Mouse (Mus musculus) T-helper 17 cell (primary cell): ENCODE measurements around the gene Grtp1.

Source experiments
- in situ Hi-C, 2 experiments: fragments of 300-600 bp; cut with MboI, MseI; formaldehyde crosslinking; loops; 1 replicate in 1 of 2; 2 replicates in 1 of 2; pipeline ENCODE4 v1.15.1; 2025; ENCODE audit warnings: high pct_unique_total_duplicates in 2 of 2

Grtp1 gene

DNA sequence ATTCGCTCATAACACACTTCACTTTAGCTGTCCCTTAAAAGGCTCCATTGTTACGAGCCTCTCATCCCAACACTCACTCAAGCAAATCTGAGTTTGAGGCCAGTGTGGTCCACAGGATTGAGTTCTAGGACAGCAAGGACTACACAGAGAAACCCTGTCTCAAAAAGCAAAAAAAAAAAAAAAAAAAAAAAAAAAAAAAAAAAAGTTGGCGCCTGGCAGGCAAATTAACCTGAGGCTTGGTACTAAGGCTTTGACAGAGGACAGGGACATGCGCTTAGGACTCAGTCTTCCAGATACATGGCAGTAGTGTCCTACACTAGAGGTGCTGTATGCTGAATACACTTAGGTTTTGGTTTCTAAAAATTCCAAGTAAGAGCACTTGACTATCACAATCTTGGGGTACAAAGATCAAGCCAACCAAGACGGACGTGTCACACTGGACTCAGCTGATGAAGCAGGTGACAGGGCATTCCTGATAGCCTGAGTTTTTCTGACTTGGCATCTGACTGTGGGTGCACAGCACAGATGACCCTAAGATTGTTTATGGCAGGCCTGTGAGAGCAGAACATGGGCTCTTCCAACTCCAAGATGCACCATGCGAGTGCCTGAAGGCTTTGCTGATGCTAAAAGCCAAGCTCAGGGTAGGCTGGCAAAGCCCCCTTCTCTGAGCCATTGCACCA, 23.1 kb downstream of the Grtp1 start:
- in situ Hi-C loops, result no loop called here

DNA sequence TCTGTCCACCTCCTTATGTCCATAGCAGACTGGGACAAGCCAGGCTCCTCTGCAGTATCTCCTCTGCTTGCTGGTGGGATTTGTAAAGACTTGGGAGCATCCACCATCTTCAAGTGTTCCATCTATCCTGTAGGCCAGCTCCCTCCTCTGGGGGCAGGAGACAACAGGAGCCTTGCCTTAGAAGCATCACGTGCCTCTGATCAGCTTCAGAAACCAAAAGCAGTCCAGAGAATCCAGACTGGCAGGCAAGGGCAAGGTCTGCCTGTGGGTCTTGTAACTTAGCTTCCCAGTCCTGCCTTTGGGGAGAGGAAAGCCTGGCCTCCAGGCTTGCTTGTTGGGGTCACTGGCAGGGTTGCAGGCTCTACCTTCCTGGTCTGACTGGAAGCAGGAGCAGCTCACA, 24.8 kb downstream of the Grtp1 start:
- in situ Hi-C loops, result no loop called here

DNA sequence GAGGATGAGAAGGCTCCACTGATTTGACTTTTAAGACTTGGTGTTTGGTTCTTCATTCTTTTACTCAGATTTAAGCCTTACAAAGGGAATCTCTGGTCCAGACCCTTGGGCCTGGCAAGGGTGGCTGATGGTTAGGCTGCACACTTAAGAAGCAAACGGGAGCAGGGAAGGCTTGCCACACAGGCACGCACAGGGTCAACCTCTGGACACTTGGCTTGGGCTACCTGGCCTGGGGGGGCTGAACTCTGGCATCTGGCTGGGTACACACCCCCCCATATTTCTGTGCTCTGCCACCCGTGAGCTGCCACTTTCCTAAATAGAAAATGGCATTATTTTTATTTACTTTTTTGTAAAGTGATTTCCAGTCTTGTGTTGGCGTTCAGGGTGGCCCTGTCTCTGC, 25.6 kb downstream of the Grtp1 start:
- in situ Hi-C loops, result no loop called here

DNA sequence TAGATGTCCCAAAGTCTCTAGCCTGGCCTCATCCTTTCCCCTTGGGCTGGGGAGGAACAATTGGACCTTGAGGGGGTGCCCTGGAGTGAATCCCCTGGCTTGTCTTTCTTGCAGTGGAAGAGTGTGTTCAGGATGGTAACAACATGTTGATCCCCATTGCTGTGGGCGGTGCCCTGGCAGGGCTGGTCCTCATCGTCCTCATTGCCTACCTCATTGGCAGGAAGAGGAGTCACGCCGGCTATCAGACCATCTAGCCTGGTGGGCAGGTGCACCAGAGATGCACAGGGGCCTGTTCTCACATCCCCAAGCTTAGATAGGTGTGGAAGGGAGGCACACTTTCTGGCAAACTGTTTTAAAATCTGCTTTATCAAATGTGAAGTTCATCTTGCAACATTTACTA, 26.1 kb downstream of the Grtp1 start:
- in situ Hi-C loops, result no loop called here

DNA sequence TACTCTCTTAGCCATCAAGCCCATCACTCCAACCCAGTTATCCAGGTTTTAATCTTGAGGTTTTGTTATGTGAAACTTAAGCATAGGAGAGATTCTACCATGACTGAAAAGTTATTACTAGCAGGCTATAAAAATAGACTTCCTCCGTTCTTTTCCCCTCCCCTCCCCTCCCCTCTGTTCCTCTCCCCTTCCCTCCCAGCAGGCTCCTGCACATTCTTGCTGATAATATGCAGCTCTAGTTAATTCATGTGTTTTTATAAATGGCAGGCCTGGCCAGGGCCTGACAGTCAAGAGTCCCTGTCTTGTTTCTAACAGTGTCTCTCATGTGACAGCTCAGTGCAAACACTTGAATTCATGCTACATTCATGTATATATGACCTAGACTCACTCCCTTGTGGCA, 29.9 kb downstream of the Grtp1 start:
- in situ Hi-C loops, result no loop called here

DNA sequence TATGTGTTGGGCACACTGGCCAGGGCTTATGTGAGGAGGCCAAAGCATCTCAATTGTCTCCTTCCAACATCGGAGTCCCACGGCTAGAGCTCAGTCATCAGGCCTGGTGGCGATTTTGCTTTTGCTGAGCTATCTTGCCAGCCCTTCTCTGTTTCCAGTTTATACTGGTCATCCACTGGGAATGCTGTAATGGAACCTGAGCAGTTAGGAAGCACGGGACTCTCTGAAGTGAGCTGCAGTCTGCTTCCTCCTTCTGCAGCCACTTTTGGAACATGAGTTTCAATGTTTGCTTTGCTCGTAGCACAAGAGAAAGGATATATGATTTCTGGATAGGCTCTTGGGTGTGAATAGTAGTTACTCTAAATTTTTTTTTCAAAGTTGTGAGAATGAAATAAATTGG, 36.1 kb downstream of the Grtp1 start:
- in situ Hi-C loops, result loop anchor here in 1 of 2 experiments (5.0 kb wide), 1 partner anchor 48 kb away; no protein-coding TSS in a partner anchor

DNA sequence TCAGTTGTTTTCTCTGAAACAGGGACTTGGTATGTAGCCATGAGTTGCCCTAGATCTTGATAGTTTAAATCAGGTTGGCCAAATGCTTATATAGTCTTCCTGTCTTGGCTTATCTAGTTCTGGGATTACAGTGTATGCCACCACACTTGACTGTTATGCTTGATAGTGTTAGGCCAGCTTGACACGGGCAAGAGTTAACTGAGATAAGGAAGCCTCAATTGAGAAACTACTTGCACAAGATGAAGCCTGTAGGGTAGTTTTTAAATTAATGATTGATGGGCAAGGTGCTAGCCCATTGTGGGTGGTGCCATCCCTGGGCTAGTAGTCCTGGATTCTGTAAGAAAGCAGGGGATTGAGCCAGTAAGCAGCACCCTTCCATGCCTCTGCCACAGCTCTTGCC, 36.9 kb downstream of the Grtp1 start:
- in situ Hi-C loops, result loop anchor here in 1 of 2 experiments (5.0 kb wide), 1 partner anchor 49 kb away; no protein-coding TSS in a partner anchor

DNA sequence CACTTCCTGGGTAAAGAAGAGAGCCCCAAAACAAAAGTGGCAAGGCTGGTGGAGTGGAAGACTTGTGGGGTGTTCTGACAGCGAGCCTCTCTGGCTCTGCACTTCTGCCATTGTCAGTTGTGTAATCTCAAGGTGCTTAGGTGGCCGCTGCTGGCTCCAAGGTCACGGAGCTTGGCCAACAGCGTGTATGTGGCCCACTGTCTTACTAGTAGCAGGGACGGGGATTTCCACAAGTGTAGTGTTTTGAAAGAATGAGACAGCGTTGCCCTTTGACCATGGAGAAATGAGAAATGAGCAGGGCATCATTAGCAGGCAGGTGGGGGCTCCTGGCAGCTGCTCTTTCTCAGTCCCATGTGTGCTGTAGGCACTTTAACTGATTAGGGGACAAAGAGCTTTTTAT, 38.3 kb downstream of the Grtp1 start:
- in situ Hi-C loops, result loop anchor here in 1 of 2 experiments (5.0 kb wide), 1 partner anchor 50 kb away; no protein-coding TSS in a partner anchor

DNA sequence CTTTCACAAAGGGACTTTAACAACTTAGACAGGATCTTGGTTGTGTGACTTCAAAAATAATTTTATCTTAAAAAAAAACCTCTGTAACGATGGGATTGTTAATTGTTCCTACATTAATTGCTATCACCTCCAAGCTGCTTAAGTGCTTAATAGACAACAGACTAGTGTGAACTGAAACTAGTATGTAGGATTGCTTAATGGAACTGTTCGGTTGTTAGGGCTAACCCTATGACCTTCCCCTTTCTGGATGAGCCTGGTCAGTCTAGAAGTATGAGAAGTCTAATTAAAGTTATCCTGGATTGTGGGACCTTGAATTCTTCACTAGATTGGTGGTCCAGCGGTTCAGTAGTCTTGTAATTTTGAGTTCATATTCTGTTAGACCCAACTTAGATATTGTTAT, 39.7 kb downstream of the Grtp1 start:
- in situ Hi-C loops, result loop anchor here in 1 of 2 experiments (5.0 kb wide), 1 partner anchor 52 kb away; no protein-coding TSS in a partner anchor

DNA sequence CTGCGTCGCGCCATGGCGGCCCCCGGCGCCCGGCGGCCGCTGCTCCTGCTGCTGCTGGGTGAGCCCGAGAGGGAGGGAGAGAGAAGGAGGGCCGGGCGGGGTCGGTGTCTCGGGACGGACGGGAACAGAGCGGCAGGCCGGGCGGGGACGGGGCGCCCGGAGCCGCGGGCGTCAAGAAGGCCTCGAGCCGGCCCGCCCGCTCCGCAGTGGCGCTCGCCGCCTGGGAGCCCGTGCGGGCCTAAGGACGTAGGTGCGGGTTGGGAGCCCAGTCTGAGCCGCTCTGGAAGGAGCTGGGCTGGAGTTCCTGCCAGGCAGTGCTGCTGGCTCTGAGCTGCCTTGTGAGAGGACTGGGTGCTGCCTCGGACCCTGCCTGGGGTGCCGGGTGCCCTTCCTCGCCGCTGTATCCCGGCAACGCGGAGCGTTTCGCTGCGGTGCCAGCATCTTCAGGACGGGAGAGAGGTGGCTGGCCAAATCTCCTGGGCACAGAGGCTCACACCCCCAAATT, 41.0 kb downstream of the Grtp1 start:
- in situ Hi-C loops, result no loop called here

DNA sequence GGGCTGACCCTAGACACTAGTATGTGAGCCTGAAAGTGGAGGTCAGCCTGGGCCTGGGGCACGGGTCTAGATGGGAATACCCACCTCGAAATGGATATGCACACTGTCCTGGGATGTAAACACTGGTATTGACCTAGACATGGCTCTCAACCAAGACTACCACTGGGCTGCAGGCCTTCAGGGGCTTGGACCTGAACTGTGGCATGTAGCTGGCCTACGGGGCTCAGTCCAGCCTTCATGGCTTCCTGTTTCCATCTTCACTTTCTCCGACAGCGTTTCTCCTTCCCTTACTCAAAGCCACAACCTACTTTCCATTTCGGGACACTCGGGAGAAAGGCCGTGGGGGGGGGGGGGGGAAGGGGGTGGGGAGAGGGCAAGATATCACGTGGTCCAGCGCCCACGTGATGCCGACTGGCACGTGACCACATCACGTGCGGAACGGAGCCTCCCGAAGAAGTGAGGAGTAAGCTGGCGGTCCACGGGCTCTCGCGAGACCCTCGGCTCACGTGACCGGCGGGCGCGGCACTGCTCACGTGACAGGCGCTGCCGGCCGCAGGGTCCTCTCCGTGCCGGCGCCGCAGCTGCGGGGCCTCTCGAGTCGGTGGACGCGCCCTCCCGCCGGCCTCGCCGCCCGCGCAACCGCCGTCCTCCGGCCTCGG, 41.6 kb downstream of the Grtp1 start, which contains the start of gene Lamp1:
Gene Lamp1 (plus strand): TSS at position 444 of the 659 bp plus-strand sequence.
- in situ Hi-C loops, result no loop called here

DNA sequence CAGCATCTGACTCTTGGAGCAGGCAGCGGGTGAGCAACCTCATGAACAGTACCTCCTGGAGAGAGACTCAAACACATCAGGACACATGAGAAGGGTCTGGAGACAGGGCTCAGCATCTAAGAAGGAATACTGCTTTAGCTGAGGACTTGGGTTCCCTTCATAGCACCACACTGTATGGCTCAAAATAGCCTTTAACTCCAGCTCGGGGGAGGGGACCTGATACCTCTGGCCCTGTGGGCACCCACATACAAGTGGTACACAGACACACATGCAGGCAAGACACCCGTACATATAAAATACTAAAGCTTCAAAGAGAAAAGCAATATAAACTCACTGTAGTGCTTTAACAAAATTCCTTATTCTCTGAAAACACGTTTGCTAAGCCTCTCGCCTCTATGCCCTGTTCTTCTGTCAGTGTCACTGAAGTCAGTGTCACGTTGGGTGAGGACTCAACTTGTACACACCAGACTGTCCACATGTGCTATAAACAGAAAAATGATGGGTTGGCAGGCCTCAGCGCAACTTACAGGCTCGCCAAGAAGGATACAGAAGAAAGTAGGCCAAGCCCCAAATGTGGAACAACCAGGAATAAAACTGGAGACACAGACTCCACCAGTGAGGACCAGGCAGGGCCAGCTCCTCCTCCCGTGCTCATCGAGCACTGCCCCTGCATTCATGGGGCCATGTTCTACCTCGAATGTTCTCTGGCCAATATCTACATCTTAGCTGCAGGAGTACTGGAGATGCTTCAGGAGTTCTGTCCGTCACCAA, 43.9 kb downstream of the Grtp1 start:
- in situ Hi-C loops, result no loop called here

DNA sequence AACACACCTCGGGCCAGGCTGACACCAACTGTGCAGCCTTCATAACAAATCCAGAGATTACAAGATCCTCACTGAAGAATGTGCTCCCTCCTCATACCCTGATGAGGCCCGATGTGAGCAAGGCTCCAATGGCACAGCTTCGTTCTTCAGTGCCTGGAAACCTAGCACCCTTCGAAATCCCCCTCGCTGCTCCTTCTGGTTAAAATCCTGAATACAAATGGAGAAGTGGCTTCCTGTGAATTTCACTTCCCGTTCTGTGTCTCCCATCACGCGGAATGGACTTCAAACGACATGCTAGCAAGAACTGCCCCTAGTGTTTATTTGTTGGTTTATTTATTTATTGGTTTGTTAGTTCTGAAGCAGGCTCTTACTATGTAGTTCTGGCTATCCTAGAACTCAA, 45.1 kb downstream of the Grtp1 start:
- in situ Hi-C loops, result no loop called here

DNA sequence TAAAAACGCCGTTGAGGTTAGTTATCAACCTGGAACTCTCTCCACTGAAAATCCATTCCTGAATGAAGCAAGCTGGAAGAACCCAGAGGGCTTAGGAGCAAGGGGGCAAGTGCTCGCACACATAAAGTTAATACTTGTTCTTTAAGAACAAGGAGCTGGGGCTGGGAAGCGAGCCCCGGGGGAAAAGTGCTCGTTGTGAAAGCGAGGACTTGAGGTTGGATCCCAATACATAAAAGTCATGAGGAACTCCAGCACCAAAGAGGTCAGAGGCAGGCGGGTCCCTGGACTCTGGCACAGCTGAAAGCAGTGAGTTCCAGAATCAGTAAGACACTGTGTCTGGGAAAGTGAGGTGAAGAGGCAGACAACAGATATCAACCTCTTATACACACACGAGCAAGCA, 46.3 kb downstream of the Grtp1 start:
- in situ Hi-C loops, result loop anchor here in 1 of 2 experiments (5.0 kb wide), 1 partner anchor 63 kb away; no protein-coding TSS in a partner anchor

DNA sequence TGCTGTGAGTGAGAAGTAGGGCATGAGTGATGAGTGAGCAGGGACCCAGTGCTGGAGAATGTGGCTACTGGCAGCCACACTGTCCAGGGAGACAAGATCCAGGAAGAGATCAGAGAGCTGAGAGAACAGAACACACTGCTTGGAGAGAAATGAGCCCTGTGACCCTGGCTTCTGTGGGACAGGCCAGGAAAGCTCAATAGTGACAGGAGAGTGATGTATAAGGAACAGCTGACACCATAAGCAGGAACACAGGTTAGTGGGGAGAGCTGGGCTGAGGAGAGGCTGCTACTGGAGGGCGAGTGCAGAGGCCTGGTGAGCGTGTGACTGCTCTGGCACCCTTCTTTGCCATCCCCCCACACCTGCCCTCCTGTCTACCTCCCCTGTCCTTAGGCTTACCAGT, 49.5 kb downstream of the Grtp1 start:
- in situ Hi-C loops, result loop anchor here in 1 of 2 experiments (5.0 kb wide), 1 partner anchor 66 kb away; no protein-coding TSS in a partner anchor

DNA sequence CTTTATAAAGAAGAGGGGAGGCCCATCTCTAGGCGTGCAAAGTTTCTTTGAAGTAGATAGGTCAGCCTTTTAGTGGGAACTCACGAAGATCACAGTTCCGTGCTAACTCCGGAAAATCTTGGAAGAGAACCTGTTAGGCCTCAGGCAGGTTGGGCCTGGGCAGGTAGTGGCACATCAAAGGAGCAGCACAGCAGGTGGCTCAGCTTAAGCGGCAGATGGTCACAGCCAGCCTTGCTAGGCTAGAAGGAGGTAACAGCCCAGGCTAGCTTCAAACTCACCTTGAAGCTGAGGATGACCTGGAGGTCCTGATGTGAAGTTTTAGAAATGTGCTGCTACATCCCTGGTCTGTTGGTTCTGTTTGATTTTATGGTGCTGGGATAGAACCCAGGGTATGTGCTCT, 50.6 kb downstream of the Grtp1 start:
- in situ Hi-C loops, result loop anchor here in 1 of 2 experiments (5.0 kb wide), 1 partner anchor 67 kb away; no protein-coding TSS in a partner anchor

DNA sequence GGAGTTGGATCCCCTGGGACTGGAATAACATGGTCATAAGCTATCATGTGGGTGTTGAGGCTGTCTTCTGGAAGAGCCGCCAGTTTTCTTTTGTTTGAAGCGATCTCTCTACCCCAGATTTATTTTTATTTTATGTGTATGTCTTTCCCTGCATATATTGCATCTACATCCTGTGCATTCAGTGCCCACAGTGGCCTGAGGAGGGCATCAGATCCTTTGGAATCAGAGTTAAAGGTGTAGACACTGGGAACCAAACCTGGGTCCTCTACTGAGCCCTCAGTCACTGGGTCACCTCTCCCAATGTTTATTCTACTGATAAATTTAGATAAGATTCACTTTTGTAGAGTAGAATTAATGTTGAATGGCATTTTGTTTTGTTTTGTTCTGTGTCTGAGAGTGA, 51.1 kb downstream of the Grtp1 start:
- in situ Hi-C loops, result no loop called here

DNA sequence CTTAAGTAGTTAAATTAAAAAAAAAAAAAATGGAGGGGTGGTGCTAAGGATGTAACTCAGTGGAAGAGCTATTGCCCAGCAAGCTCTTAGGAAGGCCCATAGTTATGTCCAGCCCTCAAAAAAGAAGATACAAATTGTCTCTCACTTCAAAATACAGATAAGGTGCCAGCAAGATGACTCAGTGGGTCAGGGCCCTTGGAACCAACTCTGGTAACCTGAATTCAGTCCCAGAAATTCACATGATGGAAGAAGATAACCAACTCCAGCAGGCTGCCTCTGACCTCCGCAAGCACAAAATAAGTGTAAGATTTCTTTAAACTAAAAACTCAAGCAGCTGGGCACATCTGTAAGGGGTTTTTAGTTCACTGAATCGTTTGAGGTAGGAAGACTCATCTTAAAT, 51.9 kb downstream of the Grtp1 start:
- in situ Hi-C loops, result no loop called here

DNA sequence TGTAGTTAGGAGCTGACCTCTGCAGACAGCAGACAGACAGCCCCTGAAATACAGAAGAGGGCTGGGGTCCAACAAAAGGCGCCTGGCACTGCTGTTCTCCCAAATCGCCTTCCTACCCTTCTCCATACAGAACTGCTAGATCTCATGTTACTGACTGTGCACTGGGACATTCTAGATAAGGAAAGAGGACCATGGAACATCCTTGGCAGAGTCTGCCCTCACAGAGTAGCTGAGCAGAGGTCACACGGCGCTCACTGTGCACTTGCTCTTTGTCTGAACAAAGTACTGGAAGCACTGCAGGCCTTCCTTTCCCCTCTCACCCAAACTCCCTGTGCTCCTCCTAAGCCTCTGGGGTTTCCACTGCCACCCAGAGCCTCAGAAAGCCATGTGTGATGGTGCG, 58.7 kb downstream of the Grtp1 start:
- in situ Hi-C loops, result no loop called here

DNA sequence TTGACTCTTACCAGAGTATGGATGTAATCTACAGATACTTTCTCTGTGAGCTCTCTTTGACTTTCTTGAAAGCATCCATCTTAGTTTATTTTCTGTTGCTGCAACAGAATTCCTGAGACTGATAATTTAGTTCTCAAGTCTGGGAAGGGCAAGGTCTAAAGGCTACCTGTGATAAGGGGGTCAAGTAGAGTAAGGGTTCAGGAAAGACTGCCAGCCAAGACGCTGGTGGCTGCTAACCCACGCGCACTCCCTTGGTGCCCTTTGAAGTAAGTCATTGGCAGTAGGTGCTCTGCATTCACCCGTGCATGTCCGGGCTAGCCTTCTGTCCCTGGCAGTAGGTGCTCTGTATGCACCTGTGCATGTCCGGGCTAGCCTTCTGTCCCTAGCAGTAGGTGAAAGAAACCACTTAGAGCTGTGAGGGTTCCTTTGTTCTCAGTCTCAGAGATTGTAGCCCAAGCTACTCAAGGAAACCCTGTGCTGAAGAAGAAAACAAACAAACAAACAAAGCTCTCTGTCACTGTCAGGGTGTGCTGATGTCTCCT, 60.7 kb downstream of the Grtp1 start:
- in situ Hi-C loops, result no loop called here

DNA sequence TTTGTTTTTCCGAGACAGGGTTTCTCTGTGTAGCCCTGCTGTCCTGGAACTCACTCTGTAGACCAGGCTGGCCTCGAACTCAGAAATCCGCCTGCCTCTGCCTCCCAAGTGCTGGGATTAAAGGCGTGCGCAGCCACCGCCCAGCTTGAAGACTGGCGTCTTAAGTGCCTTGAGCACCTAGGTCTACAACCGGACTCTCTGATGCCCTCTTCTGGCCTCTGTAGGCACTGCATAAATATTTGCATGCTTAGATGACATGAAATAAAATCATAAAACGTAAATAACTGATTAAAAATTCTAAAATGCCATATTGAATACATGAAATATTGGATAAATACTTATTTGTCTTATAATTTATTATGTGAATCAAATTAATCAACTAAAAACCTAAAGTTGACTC, 68.2 kb downstream of the Grtp1 start:
- in situ Hi-C loops, result loop anchor here in 1 of 2 experiments (5.0 kb wide), 1 partner anchor 155 kb away; no protein-coding TSS in a partner anchor

DNA sequence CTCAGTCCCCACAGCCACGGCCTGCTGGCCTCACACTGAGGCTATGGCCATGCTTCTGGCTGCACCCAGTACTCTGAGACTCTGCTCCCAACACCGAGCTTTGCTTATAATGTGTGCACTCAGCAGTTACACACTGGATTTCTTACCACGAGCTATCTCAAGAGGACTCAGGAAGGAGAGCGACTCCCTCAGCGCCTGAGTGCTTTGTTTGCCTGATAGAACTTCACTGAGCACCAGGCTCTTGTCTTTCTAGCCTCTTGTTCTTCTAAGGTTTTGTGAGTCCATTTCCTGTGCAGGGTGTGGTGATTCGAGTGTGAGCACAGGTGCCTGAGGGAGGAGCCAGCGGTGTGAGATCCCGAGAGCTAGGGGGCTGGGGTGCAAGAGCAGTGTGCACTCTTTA, 75.5 kb downstream of the Grtp1 start:
- in situ Hi-C loops, result no loop called here
